Mouse (Mus musculus): Measurements from ENCODE around the gene Adamts7. TPM values are rescaled to one million over a fixed set of nuclear protein-coding genes. Genes with fewer than 3 reads are reported as not detected.

The Adamts7 gene
- 26.0 and 26.6 TPM in 2 replicates for polyA plus RNA-seq (2016; fragmentation: Nextera tagmentation; extraction: Ambion mirVana)

GRCm38 (mm10) chr9:90162926-90163748 lies at the start of gene Adamts7:
TSS of gene Adamts7 (plus strand) at chr9:90163069.
- Histone ChIP-seq H3K4me2 (replicated peaks) (peak within 1 kb of the TSS; percentile 86), H3K27me3 (no peaks in the 10 kb centered on the region), H3K9me3 (no peaks in the 10 kb centered on the region), H3K36me3 (no peaks in the 10 kb centered on the region), H3K9ac (peak within 1 kb of the TSS; percentile 82), H3K4me3 (peak within 1 kb of the TSS; percentile 81), H3K4me1 (peaks cover 11% of the 10 kb centered on the region; the same call in 1 of the 2 replicates), H3K27ac (peak within 1 kb of the TSS; percentile 70)
- WGBS: under 1% methylated on average over 55 of the region's 60 CpGs
- peak; percentile 76 for ATAC-seq (ENCODE audit: insufficient number of reproducible peaks, insufficient read depth, low FRiP score, low TSS enrichment)

GRCm38 (mm10) chr9:90113151-90113550 lies 49.7 kb upstream of the Adamts7 start:
- Histone ChIP-seq H3K9me3 (no peaks in the 10 kb centered on the region), H3K9ac (peak overlapping the region; percentile 96), H3K27ac (peak overlapping the region; percentile 98; the same call in 1 of the 2 replicates), H3K4me3 (peak overlapping the region; percentile 90), H3K4me1 (peaks cover 13% of the 10 kb centered on the region), H3K36me3 (peaks cover 6% of the 10 kb centered on the region), H3K27me3 (no peaks in the 10 kb centered on the region), H3K4me2 (replicated peaks) (peak overlapping the region; percentile 87)
- ATAC-seq (ENCODE audit: insufficient number of reproducible peaks, insufficient read depth, low FRiP score, low TSS enrichment): no peak
- WGBS: 2% methylated on average over 13 of the region's 13 CpGs

GRCm38 (mm10) chr9:90113651-90114566 lies 49.0 kb upstream of the Adamts7 start:
- peak; percentile 70 for ATAC-seq (ENCODE audit: insufficient number of reproducible peaks, insufficient read depth, low FRiP score, low TSS enrichment)
- peak overlapping the region; percentile 87 for H3K4me2 ChIP-seq (replicated peaks)
- H3K9ac ChIP-seq: peak overlapping the region; percentile 96
- peak overlapping the region; percentile 98 for H3K27ac ChIP-seq
- under 1% methylated on average over 82 of the region's 82 CpGs for WGBS
- H3K4me3 ChIP-seq: peak overlapping the region; percentile 90
- H3K27me3 ChIP-seq: no peaks in the 10 kb centered on the region
- no peaks in the 10 kb centered on the region for H3K9me3 ChIP-seq
- peaks cover 13% of the 10 kb centered on the region for H3K4me1 ChIP-seq
- H3K36me3 ChIP-seq: no peaks in the 10 kb centered on the region

- H3K27me3 ChIP-seq: no peaks in the 10 kb centered on the region
- no peaks in the 10 kb centered on the region for H3K36me3 ChIP-seq
- peak within 1 kb of the TSS; percentile 87 for H3K4me2 ChIP-seq (replicated peaks)
- no peaks in the 10 kb centered on the region for H3K9me3 ChIP-seq
- under 1% methylated on average over 38 of the region's 40 CpGs for WGBS
- peak; percentile 99 for ATAC-seq (ENCODE audit: insufficient number of reproducible peaks, insufficient read depth, low FRiP score, low TSS enrichment)
- H3K9ac ChIP-seq: peak within 1 kb of the TSS; percentile 96
- peak within 1 kb of the TSS; percentile 98 for H3K27ac ChIP-seq
- H3K4me1 ChIP-seq: peaks cover 13% of the 10 kb centered on the region
- peak within 1 kb of the TSS; percentile 90 for H3K4me3 ChIP-seq
Measured at GRCm38 (mm10) chr9:90114567-90115307, 48.1 kb upstream of the Adamts7 start, which contains the start of gene Morf4l1. TSS of gene Morf4l1 (minus strand) at chr9:90114774.

- Histone ChIP-seq H3K9ac (peak overlapping the region; percentile 41; the same call in 1 of the 2 replicates), H3K4me2 (replicated peaks) (peak overlapping the region; percentile 61), H3K36me3 (no peaks in the 10 kb centered on the region), H3K27ac (no peak overlapping the region), H3K27me3 (no peaks in the 10 kb centered on the region), H3K4me3 (peak overlapping the region; percentile 90), H3K9me3 (no peaks in the 10 kb centered on the region), H3K4me1 (peaks cover 13% of the 10 kb centered on the region)
- no peak; the same call in 1 of the 2 replicates for ATAC-seq (ENCODE audit: insufficient number of reproducible peaks, insufficient read depth, low FRiP score, low TSS enrichment)
Measured at GRCm38 (mm10) chr9:90115308-90115700, 47.6 kb upstream of the Adamts7 start.

- no peak overlapping the region for H3K4me2 ChIP-seq (replicated peaks)
- ATAC-seq (ENCODE audit: insufficient number of reproducible peaks, insufficient read depth, low FRiP score, low TSS enrichment): no peak
- H3K4me1 ChIP-seq: peaks cover 8% of the 10 kb centered on the region; the same call in 1 of the 2 replicates
- no peaks in the 10 kb centered on the region for H3K27me3 ChIP-seq
- H3K9ac ChIP-seq: no peak overlapping the region
- H3K4me3 ChIP-seq: no peak overlapping the region
- H3K36me3 ChIP-seq: no peaks in the 10 kb centered on the region
- no peaks in the 10 kb centered on the region for H3K9me3 ChIP-seq
- H3K27ac ChIP-seq: no peak overlapping the region
Measured at GRCm38 (mm10) chr9:90117234-90117633, 45.6 kb upstream of the Adamts7 start.

- H3K27me3 ChIP-seq: no peaks in the 10 kb centered on the region
- no peaks in the 10 kb centered on the region for H3K9me3 ChIP-seq
- no peak overlapping the region for H3K4me3 ChIP-seq
- H3K4me2 ChIP-seq (replicated peaks): no peak overlapping the region
- H3K36me3 ChIP-seq: no peaks in the 10 kb centered on the region
- H3K27ac ChIP-seq: no peak overlapping the region
- no peak for ATAC-seq (ENCODE audit: insufficient number of reproducible peaks, insufficient read depth, low FRiP score, low TSS enrichment)
- H3K4me1 ChIP-seq: no peaks in the 10 kb centered on the region
- 91% methylated on average over 4 of the region's 4 CpGs for WGBS
- H3K9ac ChIP-seq: no peak overlapping the region
Measured at GRCm38 (mm10) chr9:90122246-90122740, 40.6 kb upstream of the Adamts7 start.

- ATAC-seq (ENCODE audit: insufficient number of reproducible peaks, insufficient read depth, low FRiP score, low TSS enrichment): no peak
- WGBS: 36% methylated on average over 11 of the region's 11 CpGs
- no peak overlapping the region for H3K27ac ChIP-seq
- no peaks in the 10 kb centered on the region for H3K4me1 ChIP-seq
- no peaks in the 10 kb centered on the region for H3K9me3 ChIP-seq
- H3K4me3 ChIP-seq: no peak overlapping the region
- no peak overlapping the region for H3K4me2 ChIP-seq (replicated peaks)
- H3K9ac ChIP-seq: no peak overlapping the region
- H3K27me3 ChIP-seq: no peaks in the 10 kb centered on the region
- H3K36me3 ChIP-seq: no peaks in the 10 kb centered on the region
Measured at GRCm38 (mm10) chr9:90124156-90124872, 38.6 kb upstream of the Adamts7 start.

- no peaks in the 10 kb centered on the region for H3K9me3 ChIP-seq
- no peak overlapping the region for H3K4me3 ChIP-seq
- no peaks in the 10 kb centered on the region for H3K4me1 ChIP-seq
- no peaks in the 10 kb centered on the region for H3K27me3 ChIP-seq
- ATAC-seq (ENCODE audit: insufficient number of reproducible peaks, insufficient read depth, low FRiP score, low TSS enrichment): no peak
- H3K36me3 ChIP-seq: no peaks in the 10 kb centered on the region
- no peak overlapping the region for H3K9ac ChIP-seq
- no peak overlapping the region for H3K27ac ChIP-seq
- 31% methylated on average over 8 of the region's 8 CpGs for WGBS
- H3K4me2 ChIP-seq (replicated peaks): no peak overlapping the region
Measured at GRCm38 (mm10) chr9:90124873-90125245, 38.0 kb upstream of the Adamts7 start.

- 23% methylated on average over 7 of the region's 7 CpGs for WGBS
- no peaks in the 10 kb centered on the region for H3K4me1 ChIP-seq
- no peaks in the 10 kb centered on the region for H3K36me3 ChIP-seq
- no peaks in the 10 kb centered on the region for H3K27me3 ChIP-seq
- H3K27ac ChIP-seq: no peak overlapping the region
- H3K4me2 ChIP-seq (replicated peaks): peak overlapping the region; percentile 38
- H3K4me3 ChIP-seq: peak overlapping the region; percentile 18
- H3K9me3 ChIP-seq: no peaks in the 10 kb centered on the region
- no peak overlapping the region for H3K9ac ChIP-seq
- ATAC-seq (ENCODE audit: insufficient number of reproducible peaks, insufficient read depth, low FRiP score, low TSS enrichment): no peak
Measured at GRCm38 (mm10) chr9:90125416-90126099, 37.3 kb upstream of the Adamts7 start.
